Mouse (Mus musculus): Measurements from ENCODE around the gene Dirc2. TPM values are rescaled to one million over a fixed set of nuclear protein-coding genes. Genes with fewer than 3 reads are reported as not detected.

Gene Dirc2
- polyA plus RNA-seq, 1 experiment from 2014 or later: 18.1 TPM

- Histone ChIP-seq H3K27ac (replicated peaks) (no peak overlapping the region), H3K9me3 (replicated peaks) (no peaks in the 10 kb centered on the region), H3K27me3 (no peaks in the 10 kb centered on the region), H3K9ac (no peak overlapping the region), H3K36me3 (no peaks in the 10 kb centered on the region), H3K4me3 (replicated peaks) (no peak overlapping the region), H3K4me2 (replicated peaks) (no peak overlapping the region), H3K4me1 (peaks cover 23% of the 10 kb centered on the region)
- WGBS: 77% methylated on average over 5 of the region's 5 CpGs
- no peak for ATAC-seq (ENCODE audit: insufficient number of reproducible peaks, low FRiP score, low TSS enrichment, low read depth)
Measured at GRCm38 (mm10) chr16:35771606-35772005, 2.5 kb upstream of the Dirc2 start.

DNA sequence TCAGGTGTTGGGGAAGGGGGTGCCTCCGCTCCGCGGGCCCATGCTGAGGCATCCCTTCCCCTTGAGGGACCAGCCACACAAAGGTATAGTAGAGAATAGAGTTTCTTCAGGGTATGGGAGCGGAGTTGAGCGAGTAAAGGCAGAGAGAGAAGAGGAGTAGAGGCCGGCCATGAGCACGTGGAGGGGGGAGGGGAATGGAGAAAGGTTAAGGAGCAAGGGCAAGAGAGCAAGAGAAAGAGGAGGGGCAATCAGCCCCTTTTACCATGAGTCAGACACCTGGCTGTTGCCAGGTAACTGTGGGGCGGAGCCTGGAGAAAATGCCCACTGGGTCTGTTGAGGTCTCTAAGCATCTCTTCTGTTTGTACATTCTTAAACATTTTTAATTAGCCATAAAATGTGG lies 2.0 kb upstream of the Dirc2 start:
- no peak overlapping the region for H3K9ac ChIP-seq
- H3K27me3 ChIP-seq: no peaks in the 10 kb centered on the region
- H3K4me3 ChIP-seq (replicated peaks): peak overlapping the region; percentile 87
- peaks cover 23% of the 10 kb centered on the region for H3K4me1 ChIP-seq
- ATAC-seq (ENCODE audit: insufficient number of reproducible peaks, low FRiP score, low TSS enrichment, low read depth): no peak
- no peaks in the 10 kb centered on the region for H3K9me3 ChIP-seq (replicated peaks)
- H3K36me3 ChIP-seq: no peaks in the 10 kb centered on the region
- 19% methylated on average over 8 of the region's 8 CpGs for WGBS
- no peak overlapping the region for H3K27ac ChIP-seq (replicated peaks)
- H3K4me2 ChIP-seq (replicated peaks): peak overlapping the region; percentile 93

DNA sequence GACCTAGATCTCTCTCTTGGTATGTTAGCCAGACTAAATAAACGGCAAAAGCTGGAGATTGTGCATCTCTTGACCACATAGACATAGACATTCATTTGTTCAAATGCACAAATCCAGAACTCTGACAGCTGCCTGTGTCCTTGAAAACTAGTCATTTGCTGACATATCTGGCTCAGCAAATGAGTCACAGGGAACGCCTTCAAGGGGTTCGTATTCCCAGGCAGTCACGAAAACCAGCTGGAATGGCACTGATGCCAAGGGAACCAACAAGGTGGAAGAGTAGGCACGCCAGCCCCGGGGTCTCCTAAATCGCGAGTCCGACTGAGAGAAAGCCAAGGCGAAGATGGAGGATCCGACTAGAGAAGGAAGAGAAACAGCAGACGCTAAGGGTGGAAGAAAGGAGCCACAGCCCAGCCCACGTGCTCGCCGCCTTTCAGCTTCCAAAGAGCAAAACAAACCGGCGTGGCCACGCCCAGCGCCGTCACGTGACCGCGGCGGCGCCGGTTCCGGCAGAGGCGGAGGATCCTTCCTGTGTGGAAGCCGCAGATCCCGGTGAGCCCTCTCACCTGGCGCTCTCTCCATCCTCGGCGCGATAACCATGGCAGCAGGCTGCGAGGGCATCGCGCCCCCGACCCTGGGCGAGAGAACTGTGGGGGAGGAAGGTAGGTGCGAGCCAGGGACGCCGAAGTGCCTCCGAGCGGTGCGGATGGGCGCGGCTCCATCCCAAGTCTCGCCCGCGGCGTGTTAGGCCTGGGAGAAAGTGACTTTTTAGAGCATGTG lies 912 bp upstream of the Dirc2 start, which contains the start of gene Hspbap1:
Hspbap1 (plus strand) TSS at position 498 of the 780 bp plus-strand sequence.
- ATAC-seq (ENCODE audit: insufficient number of reproducible peaks, low FRiP score, low TSS enrichment, low read depth): peak; percentile 74
- under 1% methylated on average over 51 of the region's 51 CpGs for WGBS
- H3K4me2 ChIP-seq (replicated peaks): peak within 1 kb of the TSS; percentile 93

DNA sequence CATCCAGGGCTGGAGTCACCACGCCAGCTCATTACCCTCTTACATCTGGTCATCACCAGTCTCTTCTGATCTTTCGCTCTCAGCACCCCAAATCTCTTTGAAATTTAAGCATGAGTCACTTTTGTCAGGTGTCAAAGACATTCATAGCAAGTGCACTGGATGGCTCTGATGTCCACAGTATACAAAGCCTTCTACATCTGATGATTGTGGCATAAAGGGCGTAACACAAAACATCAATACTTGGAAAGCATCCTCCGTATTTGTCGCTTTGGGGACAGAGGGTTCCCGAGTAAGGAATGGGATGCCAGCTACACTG lies 729 bp downstream of the Dirc2 start:
- H3K36me3 ChIP-seq: no peaks in the 10 kb centered on the region
- H3K9ac ChIP-seq: peak overlapping the region; percentile 83
- ATAC-seq (ENCODE audit: insufficient number of reproducible peaks, low FRiP score, low TSS enrichment, low read depth): no peak
- peak overlapping the region; percentile 93 for H3K4me2 ChIP-seq (replicated peaks)
- peak overlapping the region; percentile 87 for H3K4me3 ChIP-seq (replicated peaks)
- peaks cover 23% of the 10 kb centered on the region for H3K4me1 ChIP-seq
- WGBS: 24% methylated on average over 6 of the region's 6 CpGs
- no peaks in the 10 kb centered on the region for H3K27me3 ChIP-seq
- H3K9me3 ChIP-seq (replicated peaks): no peaks in the 10 kb centered on the region
- no peak overlapping the region for H3K27ac ChIP-seq (replicated peaks)

More for the DNA sequence above, 912 bp upstream of the Dirc2 start, which contains the start of gene Hspbap1:
- H3K9ac ChIP-seq: peak within 1 kb of the TSS; percentile 83
- peak within 1 kb of the TSS; percentile 87 for H3K4me3 ChIP-seq (replicated peaks)
- H3K9me3 ChIP-seq (replicated peaks): no peaks in the 10 kb centered on the region
- H3K27me3 ChIP-seq: no peaks in the 10 kb centered on the region
- H3K27ac ChIP-seq (replicated peaks): peak within 1 kb of the TSS; percentile 63; the same call in 1 of the 2 replicates
- H3K4me1 ChIP-seq: peaks cover 23% of the 10 kb centered on the region
- no peaks in the 10 kb centered on the region for H3K36me3 ChIP-seq

DNA sequence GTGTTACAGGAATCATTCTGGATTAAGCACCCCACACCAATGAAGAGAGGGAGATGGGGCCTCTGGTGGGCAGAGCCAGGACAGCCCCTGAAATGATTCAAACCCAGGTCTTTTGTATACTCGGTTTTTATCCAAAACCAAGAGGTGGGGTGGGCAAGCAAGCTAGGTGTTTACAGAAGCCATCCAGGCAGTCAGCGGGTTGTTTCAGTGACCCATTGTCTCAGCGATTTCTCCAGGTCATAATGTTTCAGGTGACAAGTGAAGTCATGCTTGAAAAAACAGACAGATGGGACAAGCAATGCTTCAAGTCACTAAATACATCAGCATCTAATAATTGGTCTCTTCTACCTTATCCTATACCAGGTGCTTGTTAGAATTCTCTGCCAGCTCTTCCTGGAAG lies 2.8 kb downstream of the Dirc2 start:
- no peak overlapping the region for H3K27ac ChIP-seq (replicated peaks)
- H3K4me3 ChIP-seq (replicated peaks): no peak overlapping the region
- no peak overlapping the region for H3K4me2 ChIP-seq (replicated peaks)
- no peak overlapping the region for H3K9ac ChIP-seq
- ATAC-seq (ENCODE audit: insufficient number of reproducible peaks, low FRiP score, low TSS enrichment, low read depth): no peak
- H3K4me1 ChIP-seq: peaks cover 23% of the 10 kb centered on the region
- 72% methylated on average over 3 of the region's 3 CpGs for WGBS
- H3K36me3 ChIP-seq: no peaks in the 10 kb centered on the region
- no peaks in the 10 kb centered on the region for H3K27me3 ChIP-seq
- no peaks in the 10 kb centered on the region for H3K9me3 ChIP-seq (replicated peaks)

DNA sequence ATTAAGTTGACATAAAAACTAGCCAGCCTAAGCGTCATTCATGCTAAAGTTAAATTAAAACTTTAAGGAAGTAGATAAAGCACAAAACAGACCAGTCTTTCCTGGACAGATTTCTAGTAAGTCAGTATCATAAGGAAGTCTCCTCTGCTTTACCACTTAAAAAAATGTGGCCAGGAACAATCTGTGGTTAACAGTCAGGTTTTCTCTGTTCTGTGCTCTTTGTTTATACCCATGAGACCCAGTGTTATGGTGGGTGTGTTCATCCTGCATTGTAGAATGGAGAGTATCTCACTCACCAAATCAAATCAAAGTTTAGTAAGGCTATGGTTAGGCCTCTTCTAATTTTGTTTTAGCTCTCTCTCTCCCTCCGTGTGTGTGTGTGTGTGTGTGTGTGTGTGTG lies 3.7 kb downstream of the Dirc2 start:
- H3K4me3 ChIP-seq (replicated peaks): no peak overlapping the region

DNA sequence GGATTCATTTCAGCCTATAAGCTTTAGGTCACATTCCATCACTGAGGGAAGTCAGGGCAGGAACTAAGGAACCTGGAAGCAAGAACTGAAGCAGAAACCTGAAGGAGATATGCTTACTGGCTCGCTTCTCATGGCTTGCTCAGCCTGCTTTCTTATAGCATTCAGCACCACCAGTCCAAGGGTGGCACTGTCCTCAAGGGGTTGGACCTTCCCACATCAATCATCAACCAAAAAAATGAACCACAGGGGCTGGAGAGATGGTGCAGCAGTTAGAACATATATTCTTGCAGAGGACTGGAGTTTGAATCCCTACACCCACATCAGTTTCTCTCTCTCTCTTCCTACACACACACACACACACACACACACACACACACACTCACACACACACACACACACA lies 4.2 kb downstream of the Dirc2 start:
- no peak for ATAC-seq (ENCODE audit: insufficient number of reproducible peaks, low FRiP score, low TSS enrichment, low read depth)
- Histone ChIP-seq H3K27ac (replicated peaks) (no peak overlapping the region), H3K9me3 (replicated peaks) (no peaks in the 10 kb centered on the region), H3K4me1 (peaks cover 14% of the 10 kb centered on the region), H3K4me3 (replicated peaks) (no peak overlapping the region), H3K9ac (no peak overlapping the region), H3K4me2 (replicated peaks) (no peak overlapping the region), H3K27me3 (no peaks in the 10 kb centered on the region), H3K36me3 (no peaks in the 10 kb centered on the region)
- 83% methylated on average over 1 of the region's 1 CpGs for WGBS

More for the DNA sequence above, 3.7 kb downstream of the Dirc2 start:
- Histone ChIP-seq H3K27ac (replicated peaks) (no peak overlapping the region), H3K4me1 (peaks cover 15% of the 10 kb centered on the region), H3K9me3 (replicated peaks) (no peaks in the 10 kb centered on the region), H3K9ac (no peak overlapping the region), H3K36me3 (no peaks in the 10 kb centered on the region), H3K27me3 (no peaks in the 10 kb centered on the region), H3K4me2 (replicated peaks) (no peak overlapping the region)
- 75% methylated on average over 2 of the region's 2 CpGs for WGBS
- no peak for ATAC-seq (ENCODE audit: insufficient number of reproducible peaks, low FRiP score, low TSS enrichment, low read depth)

DNA sequence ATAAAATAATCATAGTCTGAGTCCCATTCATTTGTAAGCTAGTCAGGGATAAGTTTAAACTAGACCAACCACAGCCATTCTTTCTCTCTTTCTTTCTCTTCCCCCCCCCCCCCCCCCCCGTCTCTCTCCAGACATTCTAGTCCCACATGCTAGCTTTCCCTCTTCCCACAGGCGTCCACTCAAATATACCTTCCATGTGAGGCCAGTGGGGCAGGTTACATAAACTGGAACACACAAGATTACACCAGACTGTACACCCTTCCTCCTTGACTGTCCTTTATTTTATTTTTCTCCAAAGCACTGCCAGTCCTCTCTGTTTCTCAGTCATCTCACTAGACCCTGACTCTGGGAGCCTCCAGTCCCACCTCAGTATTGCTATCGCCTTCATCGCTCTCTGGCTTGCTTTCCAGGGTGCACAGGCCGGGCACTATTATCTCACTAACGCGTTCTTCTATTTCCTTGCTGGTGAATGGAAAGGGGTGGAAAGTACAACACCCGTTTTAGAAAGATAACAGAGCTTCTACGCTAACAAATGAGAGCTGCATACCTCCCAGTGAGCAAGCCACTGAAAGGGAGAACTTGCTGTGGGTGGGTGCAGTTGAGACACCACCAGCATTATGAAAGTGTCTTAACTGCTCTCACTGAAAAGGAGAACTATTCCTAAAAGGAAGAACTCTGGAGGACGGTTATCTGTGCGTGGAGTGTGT lies 5.4 kb downstream of the Dirc2 start:
- Histone ChIP-seq H3K36me3 (no peaks in the 10 kb centered on the region), H3K9ac (no peak overlapping the region), H3K27ac (replicated peaks) (no peak overlapping the region), H3K27me3 (no peaks in the 10 kb centered on the region), H3K4me3 (replicated peaks) (no peak overlapping the region), H3K9me3 (replicated peaks) (no peaks in the 10 kb centered on the region), H3K4me2 (replicated peaks) (no peak overlapping the region), H3K4me1 (peaks cover 12% of the 10 kb centered on the region)
- WGBS: 85% methylated on average over 11 of the region's 11 CpGs
- no peak for ATAC-seq (ENCODE audit: insufficient number of reproducible peaks, low FRiP score, low TSS enrichment, low read depth)

DNA sequence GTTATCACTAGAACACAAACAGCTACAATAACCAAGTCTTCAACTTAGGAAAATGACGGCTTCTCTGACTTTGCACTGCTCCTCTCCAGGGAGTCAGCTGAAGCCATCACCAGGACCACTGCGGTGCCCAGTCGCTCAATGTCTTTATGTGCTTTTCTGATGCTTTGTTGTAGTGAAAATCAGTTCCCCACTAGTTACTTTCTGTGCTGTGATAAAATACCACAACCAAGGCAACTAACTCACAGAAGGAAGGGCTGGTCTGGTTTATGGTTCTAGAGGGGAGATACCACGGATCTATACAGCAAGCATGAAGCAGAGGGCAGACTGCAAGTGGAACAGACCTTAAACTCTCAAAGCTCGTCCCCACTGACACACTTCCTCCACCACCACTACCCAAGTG lies 9.8 kb downstream of the Dirc2 start:
- H3K4me3 ChIP-seq (replicated peaks): no peak overlapping the region
- no peaks in the 10 kb centered on the region for H3K27me3 ChIP-seq
- ATAC-seq (ENCODE audit: insufficient number of reproducible peaks, low FRiP score, low TSS enrichment, low read depth): no peak
- H3K9me3 ChIP-seq (replicated peaks): no peaks in the 10 kb centered on the region
- H3K4me1 ChIP-seq: peaks cover 7% of the 10 kb centered on the region
- no peak overlapping the region for H3K4me2 ChIP-seq (replicated peaks)
- H3K36me3 ChIP-seq: no peaks in the 10 kb centered on the region
- no peak overlapping the region for H3K9ac ChIP-seq
- no peak overlapping the region for H3K27ac ChIP-seq (replicated peaks)
- WGBS: 83% methylated on average over 5 of the region's 5 CpGs

DNA sequence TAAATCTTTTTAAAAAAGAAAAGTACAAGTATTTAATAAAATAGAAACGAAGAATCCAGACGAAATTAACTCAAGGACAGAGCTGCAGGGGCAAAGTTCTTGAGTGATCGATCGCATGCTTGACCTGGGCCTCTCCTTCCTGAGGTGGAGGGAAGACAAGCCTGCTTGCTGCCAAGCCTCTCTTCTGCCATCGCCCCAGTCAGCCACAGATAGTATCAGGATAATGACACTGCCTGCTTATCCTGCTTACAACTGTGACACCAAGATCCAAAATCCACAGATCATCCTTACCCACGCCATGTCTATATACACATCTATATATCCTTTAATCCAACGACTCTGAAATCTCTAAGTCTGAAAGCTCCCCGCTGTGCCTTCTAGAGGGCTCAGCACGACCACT lies 12.5 kb downstream of the Dirc2 start:
- H3K9ac ChIP-seq: no peak overlapping the region
- peaks cover 7% of the 10 kb centered on the region for H3K4me1 ChIP-seq
- H3K27me3 ChIP-seq: no peaks in the 10 kb centered on the region
- H3K27ac ChIP-seq (replicated peaks): no peak overlapping the region
- no peaks in the 10 kb centered on the region for H3K9me3 ChIP-seq (replicated peaks)
- no peak overlapping the region for H3K4me3 ChIP-seq (replicated peaks)
- no peak overlapping the region for H3K4me2 ChIP-seq (replicated peaks)
- WGBS: 88% methylated on average over 9 of the region's 9 CpGs
- ATAC-seq (ENCODE audit: insufficient number of reproducible peaks, low FRiP score, low TSS enrichment, low read depth): no peak
- H3K36me3 ChIP-seq: no peaks in the 10 kb centered on the region

- 70% methylated on average over 6 of the region's 6 CpGs for WGBS
- H3K4me3 ChIP-seq (replicated peaks): no peak overlapping the region
Measured at GRCm38 (mm10) chr16:35755502-35756334, 13.4 kb downstream of the Dirc2 start.

More at GRCm38 (mm10) chr16:35755502-35756334, 13.4 kb downstream of the Dirc2 start:
- H3K4me1 ChIP-seq: peaks cover 7% of the 10 kb centered on the region
- no peak overlapping the region for H3K9ac ChIP-seq
- no peaks in the 10 kb centered on the region for H3K9me3 ChIP-seq (replicated peaks)
- no peak for ATAC-seq (ENCODE audit: insufficient number of reproducible peaks, low FRiP score, low TSS enrichment, low read depth)
- no peak overlapping the region for H3K4me2 ChIP-seq (replicated peaks)
- no peaks in the 10 kb centered on the region for H3K36me3 ChIP-seq
- no peaks in the 10 kb centered on the region for H3K27me3 ChIP-seq
- H3K27ac ChIP-seq (replicated peaks): no peak overlapping the region
